Mouse (Mus musculus): Measurements from ENCODE around the gene Eif3i. TPM values are rescaled to one million over a fixed set of nuclear protein-coding genes. Genes with fewer than 3 reads are reported as not detected.

Gene Eif3i
- total and polyA plus RNA-seq, 3 experiments: 446 to 753 (median 667) TPM

DNA sequence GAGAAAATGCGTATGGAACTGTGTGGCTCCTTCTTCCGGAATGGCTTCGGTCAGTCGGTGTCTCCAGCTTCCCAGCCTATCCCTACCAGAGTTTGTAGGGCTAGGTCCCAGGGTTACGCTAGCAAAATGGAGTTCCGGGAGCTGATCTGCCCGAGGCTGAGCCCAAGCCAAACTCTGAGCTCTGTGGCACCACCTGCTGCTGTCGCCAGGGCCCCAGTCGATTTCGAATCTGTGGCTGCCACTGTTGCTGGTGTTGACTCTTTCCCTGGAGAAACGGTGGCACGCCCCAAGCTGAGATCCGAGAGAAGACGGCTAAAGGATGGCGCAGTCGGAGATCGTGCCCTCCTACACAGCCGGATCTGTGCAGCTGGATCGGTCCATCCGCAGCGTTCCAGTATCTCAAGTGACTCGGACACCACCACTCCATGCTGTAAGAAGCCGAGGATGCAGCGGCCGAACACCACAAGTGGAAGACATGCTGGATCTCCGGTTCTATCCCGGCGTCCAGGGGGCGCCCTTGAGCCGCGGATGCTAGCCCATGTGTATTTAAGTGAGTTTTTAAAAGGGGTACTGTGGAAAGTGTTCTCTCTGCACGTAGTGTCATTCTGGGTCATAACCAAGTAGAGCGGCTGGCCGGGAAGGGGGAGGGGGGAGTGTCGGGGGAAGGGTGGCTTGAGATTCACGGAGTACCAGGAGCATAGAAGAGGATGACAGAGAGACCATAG, 15.4 kb downstream of the Eif3i start (continued):
- TF ChIP-seq MEF2A (IDR thresholded peaks at IDR 0.05; ENCODE audit: borderline replicate concordance, low read depth, low read length): no peak
- peak; percentile 34 to 89 for TF ChIP-seq CTCF (conservative IDR thresholded peaks at IDR 0.05 in 1 of 2, IDR thresholded peaks at IDR 0.05 in 1 of 2; ENCODE audit: low read depth in 2 of 2, low read length in 2 of 2)
- TF ChIP-seq CHD2 (IDR thresholded peaks at IDR 0.05; ENCODE audit: low read length): peak; percentile 86
- TF ChIP-seq RCOR1 (conservative IDR thresholded peaks at IDR 0.05; ENCODE audit: low read depth, low read length): no peak
- TF ChIP-seq MAX (IDR thresholded peaks at IDR 0.05; ENCODE audit: low read length): peak; percentile 58; the same call in 1 of the 2 replicates
- TF ChIP-seq JUN (IDR thresholded peaks at IDR 0.05; ENCODE audit: insufficient read depth, low read depth, low read length): no peak
- peak; percentile 52 for TF ChIP-seq POLR2A (IDR thresholded peaks at IDR 0.05; ENCODE audit: low read depth, low read length)
- no peak for TF ChIP-seq ZKSCAN1 (IDR thresholded peaks at IDR 0.05; ENCODE audit: borderline replicate concordance, low read depth, low read length)
- no peak for TF ChIP-seq MAFK (IDR thresholded peaks at IDR 0.05; ENCODE audit: insufficient replicate concordance, low read length)
- 0 out of 2 replicates have a peak, but pooled peaks have one; percentile 8 for TF ChIP-seq NRF1 (IDR thresholded peaks at IDR 0.05; ENCODE audit: low read depth, low read length)

DNA sequence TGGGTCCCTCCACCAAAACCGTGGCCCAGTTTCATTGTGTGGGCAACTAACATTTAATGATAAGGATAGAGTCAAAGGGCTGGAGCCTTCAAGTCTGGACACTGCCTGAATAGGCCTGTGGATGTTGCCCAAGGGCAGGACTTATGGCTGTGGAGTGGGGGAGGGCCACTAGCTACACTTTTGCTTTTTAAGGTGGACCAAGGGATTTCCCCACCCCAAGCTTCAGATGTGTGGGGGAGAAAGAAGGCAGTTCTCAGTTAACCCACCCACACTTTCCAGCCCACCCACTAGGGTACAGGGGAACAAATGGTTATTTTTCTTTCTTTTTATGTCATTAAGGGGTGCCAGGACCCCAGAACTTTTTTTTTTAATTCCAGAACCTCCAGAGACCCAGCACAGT, 16.1 kb downstream of the Eif3i start:
- H3K4me2 ChIP-seq (ENCODE audit: insufficient read depth, low read depth, poor library complexity, severe bottlenecking): peak overlapping the region; percentile 75
- H3K27ac ChIP-seq (ENCODE audit: insufficient read depth, low read depth): peak overlapping the region; percentile 92
- H3K4me3 ChIP-seq (replicated peaks in 1 of 3; ENCODE audit: low read depth in 2 of 3, low read length in 2 of 3, poor library complexity in 1 of 3): peak overlapping the region; percentile 51 to 69 (median 60)
- TF ChIP-seq UBTF (IDR thresholded peaks at IDR 0.05; ENCODE audit: low read depth, low read length) (no peak), JUN (IDR thresholded peaks at IDR 0.05; ENCODE audit: insufficient read depth, low read depth, low read length) (no peak; the same call in 1 of the 2 replicates), CHD2 (IDR thresholded peaks at IDR 0.05; ENCODE audit: low read length) (peak; percentile 93), MEF2A (IDR thresholded peaks at IDR 0.05; ENCODE audit: borderline replicate concordance, low read depth, low read length) (peak; percentile 80; the same call in 1 of the 2 replicates), RCOR1 (conservative IDR thresholded peaks at IDR 0.05; ENCODE audit: low read depth, low read length) (peak; percentile 40; the same call in 1 of the 2 replicates), EP300 (IDR thresholded peaks at IDR 0.05; ENCODE audit: low read length) (peak; percentile 77), MYC (IDR thresholded peaks at IDR 0.05; ENCODE audit: low read depth, low read length) (peak; percentile 74; the same call in 1 of the 2 replicates), BHLHE40 (IDR thresholded peaks at IDR 0.05; ENCODE audit: low read depth, low read length) (peak; percentile 41; the same call in 1 of the 2 replicates), USF2 (conservative IDR thresholded peaks at IDR 0.05; ENCODE audit: low read depth, low read length) (no peak), TCF12 (IDR thresholded peaks at IDR 0.05; ENCODE audit: low read depth, low read length) (peak; percentile 73; the same call in 1 of the 2 replicates), MXI1 (IDR thresholded peaks at IDR 0.05; ENCODE audit: low read depth, low read length) (no peak; the same call in 1 of the 2 replicates), NRF1 (IDR thresholded peaks at IDR 0.05; ENCODE audit: low read depth, low read length) (0 out of 2 replicates have a peak, but pooled peaks have one; percentile 39), IRF4 (IDR thresholded peaks at IDR 0.05; ENCODE audit: low read depth, low read length) (peak; percentile 75), HCFC1 (IDR thresholded peaks at IDR 0.05; ENCODE audit: low read depth, low read length) (peak; percentile 50; the same call in 1 of the 2 replicates), ZNF384 (IDR thresholded peaks at IDR 0.05; ENCODE audit: low read depth, low read length) (peak; percentile 59), TBP (conservative IDR thresholded peaks at IDR 0.05; ENCODE audit: low read depth, low read length) (peak; percentile 78), POLR2A (IDR thresholded peaks at IDR 0.05; ENCODE audit: low read depth, low read length) (peak; percentile 43; the same call in 1 of the 2 replicates), E2F4 (IDR thresholded peaks at IDR 0.05; ENCODE audit: insufficient replicate concordance, low read depth, low read length) (no peak), MAZ (IDR thresholded peaks at IDR 0.05; ENCODE audit: low read depth, low read length) (no peak), ETS1 (conservative IDR thresholded peaks at IDR 0.05; ENCODE audit: low read depth, low read length) (peak; percentile 56), NELFE (IDR thresholded peaks at IDR 0.05; ENCODE audit: low read depth, low read length) (0 out of 2 replicates have a peak, but pooled peaks have one; percentile 35), GABPA (IDR thresholded peaks at IDR 0.05; ENCODE audit: insufficient replicate concordance, low read depth, low read length) (no peak), SIN3A (IDR thresholded peaks at IDR 0.05; ENCODE audit: low read length) (peak; percentile 53)
- DNase-seq (ENCODE audit: extremely low read depth): peak; percentile 86
- H3K36me3 ChIP-seq (replicated peaks in 1 of 2; ENCODE audit: control insufficient read depth in 1 of 2, insufficient read depth in 1 of 2, low read length in 1 of 2): peaks cover 0 to 18% of the 10 kb centered on the region in 2 experiments
- H3K9ac ChIP-seq (ENCODE audit: insufficient read depth, low read depth): peak overlapping the region; percentile 87
- H3K79me2 ChIP-seq (replicated peaks; ENCODE audit: control insufficient read depth, extremely low read depth, insufficient read depth, poor library complexity, severe bottlenecking): peaks cover 8% of the 10 kb centered on the region
- H3K9me3 ChIP-seq (replicated peaks; ENCODE audit: low read length): no peaks in the 10 kb centered on the region
- dilution Hi-C loops (cut with MboI; ENCODE audit: extremely low pct_ligation_motif_present, extremely low pct_unique_long_range_greater_than_20kb, low sequenced_read_pairs) (no loop called here), in situ Hi-C loops (cut with MboI; ENCODE audit: low pct_ligation_motif_present, low pct_unique_long_range_greater_than_20kb, low sequenced_read_pairs) (no loop called here)
- peaks cover 10 to 43% of the 10 kb centered on the region in 2 experiments for H3K4me1 ChIP-seq (ENCODE audit: control insufficient read depth in 1 of 2, insufficient read depth in 2 of 2)
- H3K27me3 ChIP-seq (replicated peaks): no peaks in the 10 kb centered on the region

All from CH12.LX (cell line).